Mouse (Mus musculus) liver, adult 2 months (tissue): ENCODE data around the gene Tmem102. TPM values are rescaled to one million over a fixed set of nuclear protein-coding genes. Genes with fewer than 3 reads are reported as not detected.

ENCODE experiments used
- DNase-seq: peaks from one replicate; pipeline ENCODE4 v3.0.0-alpha.2; 2011; ENCODE audit warnings: low read depth, low spot score; ENCODE audit errors: extremely low read depth
- H3K27ac ChIP-seq: fragments of 200-500 bp; replicated peaks from 2 replicates; pipeline ENCODE4 v1.5.1; 2012; ENCODE audit warnings: low read depth, mild to moderate bottlenecking, control low read depth, inconsistent platforms, low read length; ENCODE audit not compliant: insufficient read depth
- H3K27me3 ChIP-seq: fragments of 200-500 bp; 2 replicates; pipeline ENCODE4 v1.6.1; 2012; ENCODE audit warnings: mild to moderate bottlenecking, moderate library complexity, low read length, inconsistent platforms; ENCODE audit not compliant: control insufficient read depth, insufficient read depth
- H3K36me3 ChIP-seq: fragments of 200-500 bp; 2 replicates; pipeline ENCODE4 v1.6.1; 2012; ENCODE audit warnings: low read length, inconsistent platforms; ENCODE audit not compliant: control insufficient read depth, insufficient read depth
- H3K4me1 ChIP-seq: fragments of 200-500 bp; 2 replicates; pipeline ENCODE4 v1.6.1; 2011; ENCODE audit warnings: low read length; ENCODE audit not compliant: control insufficient read depth, insufficient read depth
- H3K4me3 ChIP-seq: fragments of 200-500 bp; 2 replicates; pipeline ENCODE4 v1.5.1; 2011; ENCODE audit warnings: low read depth, mild to moderate bottlenecking, control low read depth, low read length, moderate library complexity; ENCODE audit not compliant: insufficient read depth
- H3K79me2 ChIP-seq: fragments of 200-500 bp; 2 replicates; pipeline ENCODE4 v1.6.1; 2012; ENCODE audit warnings: inconsistent platforms, mild to moderate bottlenecking, low read length, moderate library complexity; ENCODE audit not compliant: control insufficient read depth, insufficient read depth
- H3K9ac ChIP-seq: fragments of 200-500 bp; 2 replicates; pipeline ENCODE4 v1.6.1; 2012; ENCODE audit warnings: low read depth, mild to moderate bottlenecking, control low read depth, inconsistent platforms, low read length
- CTCF ChIP-seq: fragments of 200-500 bp; IDR thresholded peaks from 2 replicates; pipeline ENCODE4 v1.5.1; 2011; ENCODE audit warnings: low read depth, low read length, control low read depth
- POLR2A ChIP-seq: fragments of 200-500 bp; IDR thresholded peaks from 2 replicates; pipeline ENCODE4 v1.6.1; 2011; ENCODE audit warnings: low read length, control low read depth; ENCODE audit not compliant: insufficient read depth; ENCODE audit errors: extremely low read depth
- WGBS: fragments of 180-500 bp; shearing (Covaris S2); methylation state at CpG from one replicate; pipeline ENCODE4 v1.1.7; 2018; 5-methylcytosine and 5-hydroxymethylcytosine counted together
- polyA plus RNA-seq: library from polyadenylated mRNA; depleted of rRNA; stranded (reverse); fragments of >200 nt; gene quantifications from 2 replicates; pipeline ENCODE4 v1.2.3, GENCODE M21; 2012
- total RNA-seq: library from RNA; depleted of rRNA; stranded (reverse); fragments of >200 nt; gene quantifications from 2 replicates; pipeline ENCODE4 v1.2.3, GENCODE M21; 2014

Gene Tmem102
- total and polyA plus RNA-seq, 2 experiments: 2.4 to 13.5 TPM

- no peaks in the 10 kb centered on the region for H3K79me2 ChIP-seq
- DNase-seq: no peak
- H3K36me3 ChIP-seq: no peaks in the 10 kb centered on the region
- no peaks in the 10 kb centered on the region for H3K4me1 ChIP-seq
- 0 out of 2 replicates have a peak, but pooled peaks cover 3% of the 10 kb centered on the region for H3K27me3 ChIP-seq
- H3K27ac ChIP-seq: no peak overlapping the region
- H3K9ac ChIP-seq: no peak overlapping the region
- no peak for TF ChIP-seq CTCF
- WGBS: 72% methylated on average over 8 of the region's 8 CpGs
- no peak overlapping the region for H3K4me3 ChIP-seq
Observed at GRCm38 (mm10) chr11:69833554-69833953, 28.1 kb upstream of the Tmem102 start.

DNA sequence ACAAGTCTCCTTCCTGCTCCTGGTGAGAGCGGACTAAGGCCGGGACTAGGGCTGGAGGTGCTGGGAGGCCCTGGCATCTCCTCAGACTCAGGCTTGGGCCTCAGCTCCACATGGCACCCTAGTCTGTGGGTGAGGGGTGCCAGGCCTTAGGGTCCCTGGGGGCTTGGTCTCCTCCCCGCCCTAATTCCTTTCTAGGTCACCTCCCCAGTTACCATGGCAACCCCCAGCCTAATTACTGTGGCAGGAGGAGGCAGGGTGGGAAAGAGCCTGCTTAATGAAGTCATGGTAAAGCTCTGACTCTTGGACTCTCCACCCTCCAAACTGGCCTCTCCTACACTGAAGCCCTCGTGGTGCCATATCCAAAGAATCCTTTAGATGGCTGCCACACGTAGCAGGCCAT is 23.4 kb upstream of the Tmem102 start:
- H3K4me1 ChIP-seq: no peaks in the 10 kb centered on the region

GRCm38 (mm10) chr11:69823456-69823855 is 18.0 kb upstream of the Tmem102 start:
- H3K9ac ChIP-seq: no peak overlapping the region
- H3K27ac ChIP-seq: no peak overlapping the region
- no peaks in the 10 kb centered on the region for H3K36me3 ChIP-seq
- no peak overlapping the region for H3K4me3 ChIP-seq
- no peak for DNase-seq
- TF ChIP-seq CTCF (no peak), POLR2A (no peak)
- H3K79me2 ChIP-seq: no peaks in the 10 kb centered on the region
- 79% methylated on average over 2 of the region's 2 CpGs for WGBS
- no peaks in the 10 kb centered on the region for H3K4me1 ChIP-seq
- 0 out of 2 replicates have a peak, but pooled peaks cover 2% of the 10 kb centered on the region for H3K27me3 ChIP-seq

More for the DNA sequence above, 23.4 kb upstream of the Tmem102 start:
- Histone ChIP-seq H3K4me3 (no peak overlapping the region), H3K79me2 (no peaks in the 10 kb centered on the region), H3K36me3 (no peaks in the 10 kb centered on the region), H3K9ac (no peak overlapping the region), H3K27me3 (0 out of 2 replicates have a peak, but pooled peaks cover 4% of the 10 kb centered on the region), H3K27ac (no peak overlapping the region)
- DNase-seq: no peak
- no peak for TF ChIP-seq CTCF
- no peak for TF ChIP-seq POLR2A
- 89% methylated on average over 5 of the region's 5 CpGs for WGBS

DNA sequence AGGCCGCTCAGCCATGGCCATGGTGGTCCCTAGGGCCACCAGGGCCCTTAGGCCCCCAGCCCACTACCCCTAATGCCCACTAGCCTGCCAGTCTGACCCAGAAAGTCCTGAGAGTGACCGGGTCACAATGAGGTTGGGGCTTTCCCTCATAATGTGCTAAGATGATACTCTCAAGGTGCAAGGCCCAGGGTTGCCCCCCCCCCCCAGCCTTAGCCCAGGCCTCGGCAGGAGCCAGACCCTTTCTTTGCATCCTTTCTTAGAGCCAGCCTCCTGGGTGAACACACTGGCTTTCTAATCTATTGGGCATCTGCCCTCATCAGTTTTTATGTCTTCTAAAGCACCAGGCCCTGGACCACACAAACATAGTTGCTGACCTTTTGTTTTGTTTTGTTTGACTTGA is 16.7 kb upstream of the Tmem102 start, which contains the start of gene Spem1:
TSS of gene Spem1 (minus strand) at position 101 of the 400 bp plus-strand sequence.
- H3K27ac ChIP-seq: no peak within 1 kb of the TSS
- H3K9ac ChIP-seq: no peak within 1 kb of the TSS
- H3K27me3 ChIP-seq: 0 out of 2 replicates have a peak, but pooled peaks cover 2% of the 10 kb centered on the region
- no peaks in the 10 kb centered on the region for H3K4me1 ChIP-seq
- H3K79me2 ChIP-seq: no peaks in the 10 kb centered on the region
- TF ChIP-seq POLR2A (no peak), CTCF (no peak)
- no peaks in the 10 kb centered on the region for H3K36me3 ChIP-seq
- H3K4me3 ChIP-seq: no peak within 1 kb of the TSS
- 94% methylated on average over 3 of the region's 3 CpGs for WGBS
- no peak for DNase-seq

DNA sequence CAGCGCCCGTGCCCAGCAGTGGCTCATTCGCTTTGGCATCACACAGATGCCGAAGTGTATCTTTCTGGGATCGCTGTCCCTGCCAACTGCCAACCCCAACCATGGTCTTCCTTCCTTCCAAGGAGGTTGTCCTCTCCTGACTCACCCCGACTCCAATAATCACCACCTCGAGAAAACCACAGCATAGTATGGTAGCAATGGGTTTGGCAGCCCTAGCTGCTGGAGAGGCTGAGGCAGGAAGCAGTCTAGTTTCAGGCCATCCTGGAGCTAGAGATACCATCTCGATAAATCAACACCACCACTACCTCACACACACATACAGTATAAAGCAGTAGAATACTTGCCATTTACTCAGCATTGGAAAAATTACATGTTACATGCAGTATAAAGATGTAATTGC is 13.4 kb upstream of the Tmem102 start:
- 89% methylated on average over 8 of the region's 8 CpGs for WGBS

GRCm38 (mm10) chr11:69818365-69818764 is 12.9 kb upstream of the Tmem102 start, which contains the start of gene Spem2:
Gene Spem2 (minus strand): TSS chr11:69818465.
- H3K9ac ChIP-seq: no peak within 1 kb of the TSS
- no peak for TF ChIP-seq CTCF
- TF ChIP-seq POLR2A: no peak
- WGBS: 75% methylated on average over 2 of the region's 2 CpGs

More for the DNA sequence above, 13.4 kb upstream of the Tmem102 start:
- no peak overlapping the region for H3K9ac ChIP-seq
- H3K79me2 ChIP-seq: no peaks in the 10 kb centered on the region
- H3K27ac ChIP-seq: no peak overlapping the region
- no peaks in the 10 kb centered on the region for H3K4me1 ChIP-seq
- DNase-seq: no peak
- no peak overlapping the region for H3K4me3 ChIP-seq
- no peaks in the 10 kb centered on the region for H3K27me3 ChIP-seq
- no peak for TF ChIP-seq CTCF
- no peak for TF ChIP-seq POLR2A
- no peaks in the 10 kb centered on the region for H3K36me3 ChIP-seq

More at GRCm38 (mm10) chr11:69818365-69818764, 12.9 kb upstream of the Tmem102 start, which contains the start of gene Spem2:
- H3K27me3 ChIP-seq: no peaks in the 10 kb centered on the region
- no peaks in the 10 kb centered on the region for H3K36me3 ChIP-seq
- no peak for DNase-seq
- H3K4me3 ChIP-seq: no peak within 1 kb of the TSS
- no peaks in the 10 kb centered on the region for H3K4me1 ChIP-seq
- no peak within 1 kb of the TSS for H3K27ac ChIP-seq
- H3K79me2 ChIP-seq: no peaks in the 10 kb centered on the region
